Mouse (Mus musculus): Measurements from ENCODE around the gene Kirrel3.

Kirrel3 gene

DNA sequence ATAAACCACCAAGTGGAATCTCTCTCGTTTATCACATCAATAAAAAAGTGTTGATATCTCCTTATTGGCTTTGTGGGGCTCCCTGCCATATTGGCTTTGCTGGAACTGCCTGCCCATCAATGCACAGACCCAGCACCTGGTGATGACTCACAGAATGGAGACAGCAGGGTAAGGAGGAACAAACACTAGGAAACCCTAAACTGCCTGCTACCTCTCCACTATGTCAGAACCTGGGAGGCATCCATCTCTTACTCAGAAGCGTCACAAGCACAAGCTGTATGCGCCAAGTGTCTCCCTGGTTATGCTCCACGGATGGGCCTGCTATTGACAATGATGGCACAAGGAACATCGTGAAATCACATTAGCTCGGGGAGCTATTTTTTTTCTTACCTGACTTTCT, 33.2 kb downstream of the Kirrel3 start:
- DNase-seq, result no peak

DNA sequence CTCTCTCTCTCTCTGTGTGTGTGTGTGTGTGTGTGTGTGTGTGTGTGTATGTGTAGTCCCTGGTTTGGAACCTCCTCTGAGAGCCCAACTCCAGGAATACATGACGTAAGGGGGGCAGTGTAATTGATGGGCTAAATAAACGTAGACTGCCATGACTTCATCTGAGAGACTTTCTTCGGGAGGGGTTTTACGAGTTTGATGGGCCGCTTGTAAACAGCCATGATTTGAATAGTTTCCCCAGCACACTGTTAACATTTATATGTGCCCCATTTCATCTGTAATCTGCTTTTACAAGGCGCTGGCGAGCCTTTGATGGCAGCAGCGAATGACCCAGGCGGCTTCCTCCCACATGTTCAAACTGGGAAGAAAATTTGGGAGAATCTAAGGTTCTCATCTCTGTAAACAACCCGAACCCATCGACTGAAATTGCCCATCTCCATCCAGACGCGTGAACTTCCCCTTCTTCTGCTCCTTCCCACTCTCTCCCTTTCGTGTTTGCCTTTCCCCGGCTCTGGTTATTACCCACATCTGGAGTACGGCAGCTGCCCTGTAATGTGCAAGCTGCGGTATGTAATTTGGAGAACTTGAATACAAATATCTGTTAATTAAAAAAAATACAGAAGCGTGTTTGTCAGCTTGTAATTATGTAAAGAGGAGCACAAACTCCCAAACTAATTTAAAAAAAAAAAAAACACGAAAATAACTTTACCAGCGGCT, 34.7 kb downstream of the Kirrel3 start:
- no peak for DNase-seq

DNA sequence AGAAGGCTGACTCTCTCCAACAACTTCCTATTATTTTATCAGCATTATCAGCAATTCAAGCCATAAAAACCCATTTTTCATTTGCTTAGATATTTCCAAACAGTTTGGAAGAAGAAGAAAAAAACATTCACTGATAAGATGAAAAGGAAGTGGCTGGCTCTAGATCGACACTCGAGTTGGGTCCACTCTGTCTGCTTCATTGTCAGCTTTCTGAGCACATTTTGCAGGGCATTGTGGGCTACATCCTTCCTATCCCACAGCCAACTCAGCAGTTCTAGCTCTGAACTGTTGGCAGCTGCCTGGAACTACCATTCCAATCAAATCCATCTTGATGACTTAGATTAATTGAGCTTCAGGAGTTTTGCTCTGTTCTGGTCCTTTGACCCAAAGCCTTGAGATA, 40.0 kb downstream of the Kirrel3 start:
- no peak for DNase-seq

DNA sequence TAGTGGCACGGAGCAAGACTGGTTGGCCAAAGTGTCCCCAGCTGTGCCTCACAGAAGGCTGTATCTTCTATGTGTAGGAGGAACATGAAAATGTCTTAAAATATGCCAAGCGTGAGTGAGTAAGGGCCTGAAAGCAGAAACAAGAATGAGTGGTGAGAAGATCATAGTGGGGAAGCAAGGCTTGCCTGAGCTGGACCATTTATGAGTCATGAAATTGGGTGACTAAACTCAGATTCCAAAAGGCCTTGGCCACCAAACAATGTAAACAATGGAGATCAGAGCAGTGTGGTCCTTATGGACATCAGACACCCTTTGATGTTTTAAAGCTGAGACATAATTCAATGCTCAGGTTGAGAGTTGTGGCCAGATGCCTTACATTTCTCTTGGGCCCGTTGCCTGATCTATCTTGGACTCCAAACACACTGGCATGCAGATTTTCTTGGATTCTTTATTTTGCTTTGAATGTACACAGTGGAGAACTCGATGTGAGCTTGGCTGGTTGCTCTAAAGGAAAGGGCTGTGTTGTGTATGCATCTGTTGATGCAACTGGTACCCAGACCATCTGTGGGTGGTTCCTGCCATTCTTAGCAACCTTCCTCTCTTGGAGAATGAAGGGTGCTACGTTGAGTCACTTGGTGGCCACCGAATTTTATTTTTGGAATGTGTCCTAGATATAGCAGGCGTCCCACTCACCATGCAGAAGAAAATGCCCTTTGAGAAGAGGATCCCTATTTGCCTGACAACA, 53.1 kb downstream of the Kirrel3 start:
- DNase-seq, result no peak

DNA sequence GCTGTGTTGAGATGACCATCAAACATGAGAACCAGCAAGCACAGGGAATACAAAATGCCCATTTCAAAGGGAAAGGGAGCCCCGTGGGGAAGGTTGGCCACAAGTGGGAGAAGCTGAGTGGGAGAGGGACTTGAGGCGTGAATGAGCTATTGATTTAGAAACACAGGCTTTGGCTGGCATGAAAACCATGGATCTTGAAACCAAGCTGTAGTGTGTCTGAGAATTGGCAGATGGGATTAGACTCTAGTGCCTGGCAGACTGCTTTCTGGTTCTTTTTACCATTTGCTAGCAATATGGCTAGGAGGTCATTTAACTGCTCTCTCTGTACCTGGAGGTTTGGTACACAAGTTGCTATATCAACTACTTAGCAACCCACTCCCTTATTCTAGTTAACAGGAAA, 56.2 kb downstream of the Kirrel3 start:
- DNase-seq, result no peak

DNA sequence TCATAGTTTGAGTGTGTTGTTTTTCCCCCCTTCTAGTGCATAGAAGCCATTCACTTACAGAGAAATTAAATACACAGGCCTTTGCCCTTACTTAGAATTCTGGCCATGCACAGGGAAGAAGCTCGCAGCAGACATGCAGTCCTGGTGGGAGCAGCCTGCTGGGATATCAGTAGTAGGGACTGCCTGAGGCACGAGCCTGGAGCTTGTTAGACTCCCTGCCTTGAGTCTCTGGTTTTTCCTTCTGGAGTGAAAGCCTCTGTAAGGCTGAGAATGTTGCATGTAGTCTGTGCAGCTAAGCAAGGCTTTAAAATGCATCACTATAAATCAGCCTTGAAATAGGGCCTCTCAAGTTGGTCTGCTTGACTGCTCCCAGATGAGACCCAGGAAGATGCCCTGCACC, 70.0 kb downstream of the Kirrel3 start:
- no peak for DNase-seq

DNA sequence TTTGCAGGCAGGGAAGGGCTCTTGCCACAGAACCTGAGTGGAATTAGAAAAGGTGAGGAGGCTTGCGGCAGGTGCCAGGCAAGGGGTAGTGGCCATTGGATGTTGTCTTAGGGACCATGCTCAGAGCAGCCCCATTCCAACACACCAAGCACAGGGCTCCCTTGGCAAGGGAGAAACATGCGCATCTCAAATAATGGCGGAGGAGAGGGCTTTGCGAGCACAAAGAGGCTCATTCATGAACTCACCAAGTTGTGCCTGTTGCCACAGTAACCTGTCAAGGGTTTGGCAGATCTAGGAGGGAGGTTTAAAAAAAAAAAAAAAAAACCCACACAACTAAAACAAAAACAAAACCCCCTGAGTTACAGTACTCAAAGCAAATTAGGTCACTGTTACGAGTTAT, 72.2 kb downstream of the Kirrel3 start:
- DNase-seq, result no peak

DNA sequence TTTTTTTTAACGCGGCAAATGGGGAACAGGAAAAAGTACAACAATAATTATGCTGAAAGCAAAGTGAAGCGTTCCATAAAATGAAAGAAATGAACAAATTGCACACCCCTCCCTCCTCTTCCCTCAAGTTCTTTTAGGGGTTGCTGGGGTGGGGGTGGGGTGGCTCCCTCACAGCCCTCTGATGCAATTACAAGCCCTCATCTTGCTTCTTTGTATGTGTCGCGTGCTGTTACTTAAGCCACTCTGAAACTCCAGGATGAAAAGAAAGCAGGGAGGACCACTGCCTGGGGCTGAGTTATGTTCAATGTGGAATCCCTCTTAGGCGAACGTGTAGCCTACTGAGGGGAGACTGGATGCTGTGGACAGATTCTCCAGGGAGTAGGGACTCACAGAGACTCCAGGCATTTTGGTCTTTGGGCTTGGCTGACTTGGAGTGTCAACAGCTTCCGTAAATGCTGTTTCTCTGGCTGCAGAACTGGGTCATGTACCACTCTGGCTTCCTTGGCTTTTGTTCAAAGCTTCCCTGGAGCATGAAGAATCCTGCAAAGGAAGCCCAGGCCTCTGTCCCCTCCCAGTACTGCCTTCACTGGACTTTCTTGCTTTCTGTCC, 72.7 kb downstream of the Kirrel3 start:
- DNase-seq, result no peak

DNA sequence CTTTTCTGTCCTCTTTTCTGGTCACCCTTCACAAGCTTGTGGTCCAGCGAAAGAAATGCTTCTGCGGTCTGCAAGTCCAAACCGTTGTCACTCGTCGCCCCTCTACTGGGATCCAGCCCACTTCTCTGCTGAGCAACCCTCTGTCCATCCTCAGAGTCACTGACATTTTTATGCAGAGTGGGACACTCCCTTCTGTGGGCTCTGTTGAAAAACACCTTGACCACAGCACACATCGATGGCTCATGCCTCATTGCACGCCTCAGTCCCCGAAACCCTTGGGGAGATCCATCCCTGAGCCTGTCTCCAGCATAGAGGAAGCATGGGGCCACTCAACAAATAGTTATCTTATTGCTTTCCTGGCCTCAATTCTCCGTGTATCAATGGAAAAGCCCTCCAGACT, 73.4 kb downstream of the Kirrel3 start:
- no peak for DNase-seq

DNA sequence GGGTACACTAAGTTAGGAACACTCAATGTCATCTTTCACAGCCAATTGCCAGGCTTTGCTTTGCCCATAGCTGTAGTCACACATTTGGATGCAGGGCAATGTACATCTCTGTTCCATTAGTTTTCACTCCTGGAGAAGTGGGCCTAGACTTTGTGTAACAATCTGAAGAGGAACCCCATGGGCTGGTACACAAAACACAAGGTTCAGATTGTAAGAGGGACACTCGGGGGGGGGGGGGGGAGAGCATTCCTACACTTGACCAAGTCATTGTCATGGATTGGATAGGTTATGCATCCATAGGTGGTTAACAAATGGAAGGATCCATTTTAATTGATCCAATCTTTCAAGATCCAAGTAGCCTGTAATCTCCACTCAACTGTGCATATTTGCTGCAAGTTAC, 75.6 kb downstream of the Kirrel3 start:
- DNase-seq, result no peak

DNA sequence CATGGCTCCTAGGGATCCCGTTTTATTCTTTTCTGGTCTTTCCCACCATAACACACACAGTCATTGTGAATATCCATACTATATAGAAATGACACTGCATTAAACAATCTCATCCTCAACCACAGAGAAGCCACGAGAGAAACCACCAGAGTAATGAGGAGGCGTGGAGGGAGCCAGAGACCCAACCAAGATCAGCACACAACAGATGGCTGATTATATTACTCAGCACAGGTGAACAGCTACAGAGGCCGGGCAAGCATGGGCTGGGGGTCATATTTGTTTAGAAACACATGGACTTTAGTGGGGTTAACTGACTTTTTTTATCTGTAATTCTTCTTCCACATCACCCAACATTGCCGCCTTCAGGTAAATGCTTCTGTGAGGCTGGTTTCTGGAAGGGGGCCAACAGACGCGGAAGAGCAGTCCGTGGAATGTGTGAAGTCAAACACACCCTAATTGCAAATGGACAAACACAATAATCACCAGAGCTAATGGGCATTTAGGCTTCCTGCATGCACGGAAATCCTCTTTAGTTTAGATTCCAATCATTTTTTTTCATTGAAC, 76.8 kb downstream of the Kirrel3 start:
- no peak for DNase-seq

DNA sequence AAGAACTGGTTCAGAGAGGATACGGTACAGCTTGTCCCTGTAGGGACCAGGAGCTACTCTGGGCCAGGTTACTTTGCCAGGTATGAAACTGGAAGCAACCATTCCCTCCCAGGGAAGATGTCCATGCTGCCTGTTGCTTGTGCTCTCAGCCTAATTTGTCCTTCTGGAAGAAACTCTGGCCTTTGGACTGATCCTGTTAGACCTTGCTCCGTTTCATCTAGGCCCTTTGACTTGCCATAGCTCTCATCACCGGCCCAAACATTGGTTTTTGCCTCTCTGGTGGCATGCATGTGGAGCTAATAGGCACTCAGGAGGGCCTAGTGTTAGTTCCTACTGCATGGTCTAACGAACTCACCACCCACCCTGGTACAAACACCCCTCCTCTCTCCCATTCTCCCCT, 88.2 kb downstream of the Kirrel3 start:
- no peak for DNase-seq

DNA sequence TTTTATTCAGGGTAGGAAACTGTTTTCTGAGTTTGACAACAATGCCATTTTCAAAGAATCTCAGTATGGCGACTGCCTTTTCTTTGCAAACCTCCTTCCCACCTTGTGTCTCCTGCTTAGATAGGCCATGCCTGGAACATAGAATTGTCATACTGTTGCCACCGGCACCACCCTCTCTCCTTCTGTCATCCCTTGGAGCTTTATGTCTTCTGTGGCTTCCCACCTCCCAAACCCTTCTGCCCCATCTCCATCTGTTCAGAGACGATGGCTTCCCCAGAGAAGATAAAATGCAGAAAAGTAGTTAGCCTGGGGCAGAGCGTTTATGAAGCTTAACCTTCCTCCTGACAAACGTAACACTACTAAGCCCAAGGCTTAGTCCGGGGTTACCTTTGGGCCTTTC, 88.9 kb downstream of the Kirrel3 start:
- no peak for DNase-seq

DNA sequence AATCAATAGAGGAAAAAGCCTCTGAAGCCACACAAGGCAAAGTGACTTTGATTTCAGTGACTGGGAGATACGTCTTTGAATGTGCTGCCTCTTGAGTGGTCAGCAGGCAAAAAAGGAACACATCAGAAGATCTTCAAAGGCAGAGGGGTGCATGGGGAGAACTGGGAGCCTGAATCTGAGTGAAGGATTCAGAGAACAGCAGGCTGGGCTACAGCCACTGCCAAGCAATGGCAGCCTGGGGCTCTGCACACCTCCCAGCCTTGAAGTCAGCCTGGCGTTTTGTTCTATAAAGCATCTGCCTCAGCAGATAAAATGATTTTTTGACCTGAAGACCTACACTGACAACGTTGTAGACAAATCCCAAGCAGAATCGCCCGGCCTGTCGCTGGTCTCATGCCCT, 93.5 kb downstream of the Kirrel3 start:
- DNase-seq, result no peak

DNA sequence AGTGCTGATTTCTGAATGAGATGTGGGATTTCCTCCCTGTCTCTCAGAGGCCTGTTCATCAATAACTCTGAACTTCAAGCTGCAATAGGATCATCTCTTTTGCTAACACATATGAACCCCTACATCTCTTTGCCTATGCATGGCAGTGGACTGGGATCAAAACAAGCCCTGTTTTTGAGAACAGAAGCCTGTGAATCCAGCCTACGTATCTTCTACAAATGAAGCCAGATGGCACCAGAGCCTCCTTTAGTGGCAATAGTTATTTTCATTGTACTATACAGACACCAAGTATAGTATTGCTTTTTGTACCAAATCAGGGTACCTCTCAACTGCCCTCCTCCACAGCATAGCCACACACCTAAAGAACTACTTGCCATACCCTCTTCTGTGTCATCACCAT, 94.4 kb downstream of the Kirrel3 start:
- DNase-seq, result no peak

DNA sequence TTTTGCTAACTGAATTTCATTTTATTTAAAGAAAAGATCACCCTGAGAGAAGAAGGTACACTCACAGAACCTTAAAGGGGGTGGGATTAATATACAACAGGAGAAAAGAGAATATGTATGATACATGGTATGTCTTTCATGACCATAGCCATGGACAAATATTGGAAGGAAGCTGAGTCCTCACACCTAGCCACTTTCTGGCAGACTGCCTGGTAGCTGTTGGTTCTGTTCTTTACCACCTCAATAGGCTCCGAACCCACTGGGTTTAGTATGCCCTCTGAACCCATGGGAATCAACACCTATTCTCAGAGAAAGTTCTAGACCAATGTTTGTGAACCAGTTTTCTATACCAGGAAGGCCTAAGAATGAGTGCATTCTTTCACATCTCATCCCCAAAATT, 96.8 kb downstream of the Kirrel3 start:
- DNase-seq, result no peak

DNA sequence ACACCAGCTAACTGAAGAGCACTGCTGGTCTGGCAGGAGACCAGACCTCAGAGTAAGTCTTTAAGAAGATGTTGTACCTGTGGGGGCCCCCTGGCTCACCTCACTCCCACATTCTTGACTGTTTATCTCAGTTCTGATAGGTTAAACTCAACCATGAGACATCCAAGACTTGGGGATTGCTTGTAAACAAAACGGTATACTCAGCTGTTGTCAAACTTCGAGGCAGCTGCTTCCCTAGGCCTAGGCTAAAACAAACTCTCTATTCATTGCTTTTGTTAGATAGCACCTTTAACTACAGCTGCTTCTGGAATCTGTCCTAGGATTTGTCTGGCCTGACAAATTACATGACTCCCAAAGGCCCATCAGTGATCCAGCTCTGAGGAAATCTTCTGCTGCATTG, 99.8 kb downstream of the Kirrel3 start:
- DNase-seq, result no peak

DNA sequence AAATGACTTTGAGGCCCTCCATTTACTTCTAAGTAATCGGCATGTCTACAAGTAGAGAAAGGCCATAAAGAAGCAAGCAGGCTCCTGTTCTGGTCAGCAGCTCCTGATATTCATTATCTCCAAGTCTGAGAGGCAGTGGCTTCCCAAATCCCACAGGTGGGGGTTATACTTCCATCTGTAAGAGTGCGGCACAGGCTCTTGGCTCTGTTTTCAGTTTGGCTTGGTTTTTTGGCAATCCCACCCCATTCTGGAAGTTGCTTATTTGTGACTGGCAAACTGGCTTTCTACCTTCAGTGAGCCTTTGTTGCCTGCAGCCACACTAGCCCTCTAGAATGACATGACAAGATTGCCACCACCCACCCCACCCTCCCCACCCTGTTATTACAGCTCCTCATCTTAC, 100.4 kb downstream of the Kirrel3 start:
- DNase-seq, result no peak

DNA sequence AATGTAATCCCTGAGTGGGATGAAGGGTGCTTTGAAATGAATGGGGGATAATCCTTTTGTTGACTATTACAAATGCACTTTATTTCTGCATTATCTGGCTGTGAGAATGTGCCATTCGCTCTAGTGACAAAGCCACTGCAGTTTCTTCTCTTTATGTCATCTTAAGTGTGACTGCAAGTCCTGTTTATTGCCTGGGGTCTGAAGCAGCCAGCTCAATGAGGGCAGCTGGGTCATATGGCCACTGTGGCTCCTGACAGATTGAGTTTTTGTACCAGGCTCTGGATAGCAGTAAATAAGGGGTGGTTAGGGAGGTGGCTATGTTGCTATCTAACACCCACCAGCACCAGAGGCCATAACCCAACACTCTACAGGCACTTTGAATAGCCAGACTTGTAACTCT, 104.1 kb downstream of the Kirrel3 start:
- no peak for DNase-seq

DNA sequence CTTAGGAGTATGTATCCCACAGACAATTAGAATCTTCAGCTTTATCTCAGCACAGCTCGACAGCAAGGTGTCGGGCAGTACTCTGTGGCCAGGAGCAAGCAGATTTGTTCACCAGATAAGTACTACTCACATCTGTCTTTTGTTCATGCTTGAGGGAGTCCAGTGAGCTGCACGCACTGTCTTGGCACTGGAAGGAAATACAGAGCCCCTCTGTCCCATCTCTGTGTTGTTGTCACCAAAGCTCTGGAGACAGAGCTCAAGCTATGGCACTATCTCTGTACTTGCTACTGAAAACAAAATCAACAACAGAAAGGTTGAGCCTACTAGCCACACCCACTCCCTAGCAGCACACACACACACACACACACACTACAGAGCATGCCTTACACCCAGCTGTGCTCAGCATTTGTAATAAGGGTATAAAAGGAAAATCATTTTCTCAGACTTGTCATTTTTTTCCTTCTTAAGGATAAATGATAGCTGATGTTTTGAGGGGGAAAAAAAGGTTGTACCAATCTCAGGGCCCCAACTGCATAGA, 106.4 kb downstream of the Kirrel3 start:
- no peak for DNase-seq

DNA sequence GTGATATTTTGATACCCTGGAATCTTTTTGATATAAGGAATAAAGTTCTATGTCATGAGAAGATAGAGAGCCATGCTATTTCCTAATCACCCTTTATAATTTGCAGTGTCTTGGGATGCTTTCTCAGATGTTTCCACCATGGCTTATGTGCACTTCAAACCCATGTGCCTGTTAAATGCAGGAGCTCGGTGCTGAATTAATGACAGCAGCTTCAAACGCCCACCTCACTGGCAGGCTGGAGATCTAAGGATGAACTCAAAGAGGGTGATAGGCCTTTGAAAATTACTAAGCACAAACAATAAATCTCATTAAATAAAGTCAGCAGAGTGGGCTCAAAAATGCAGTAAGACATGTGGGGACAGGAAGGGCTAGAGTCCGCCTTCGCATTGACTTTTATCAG, 108.2 kb downstream of the Kirrel3 start:
- DNase-seq, result no peak

DNA sequence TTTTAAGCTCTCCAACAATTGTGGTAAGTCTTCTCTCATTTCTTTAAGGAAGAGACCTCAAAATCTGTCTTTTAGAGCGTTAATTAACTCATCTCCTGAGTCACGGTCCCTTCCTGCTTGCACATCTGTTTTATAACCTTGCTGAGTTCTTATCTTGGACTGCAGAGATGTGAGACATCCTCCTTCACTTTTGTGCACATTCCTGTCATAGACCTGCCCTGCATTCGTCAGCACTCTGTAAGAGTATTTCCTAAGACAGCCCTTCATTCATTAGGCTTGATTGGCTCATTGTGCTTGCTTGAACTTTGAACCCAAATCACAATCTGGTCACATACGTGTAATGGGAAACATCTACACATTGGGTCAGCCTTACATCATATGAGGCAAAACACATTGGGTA, 114.6 kb downstream of the Kirrel3 start:
- no peak for DNase-seq

DNA sequence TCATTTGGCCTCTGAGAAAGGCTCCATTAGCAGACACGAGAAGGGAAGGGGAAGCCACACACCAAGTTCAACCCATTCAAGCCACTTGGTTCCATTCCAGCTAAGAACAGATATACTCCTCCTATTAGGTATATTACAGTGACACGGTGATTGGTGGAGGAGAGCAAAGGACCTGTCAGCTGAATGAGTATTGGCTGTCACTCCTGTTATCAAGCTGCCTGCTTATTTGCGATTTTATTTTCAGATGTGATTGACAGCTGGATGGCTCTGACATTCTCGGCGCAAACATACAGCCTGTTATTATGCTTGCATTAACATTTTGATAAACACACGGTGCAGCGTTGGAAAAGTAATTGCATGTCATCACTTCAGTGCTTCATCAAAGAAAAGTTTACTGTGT, 118.1 kb downstream of the Kirrel3 start:
- no peak for DNase-seq

DNA sequence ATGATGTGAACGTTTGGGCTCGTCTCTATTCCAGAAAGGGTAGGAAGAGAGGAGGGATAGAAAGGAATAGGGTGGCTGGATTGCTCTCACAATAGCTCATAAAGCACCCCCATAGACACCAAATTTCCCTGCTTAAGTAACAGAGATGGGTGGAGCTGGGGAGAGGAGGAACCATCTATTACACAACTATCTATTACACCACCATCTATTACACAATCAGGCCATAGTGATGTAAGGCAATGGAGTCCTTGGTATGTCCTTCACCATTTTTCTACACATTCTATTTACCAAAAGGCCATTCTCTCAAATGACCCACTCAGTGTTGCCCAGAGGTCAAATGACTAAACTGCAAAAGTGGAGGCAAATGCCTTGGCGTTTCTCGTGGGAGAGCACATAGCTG, 119.2 kb downstream of the Kirrel3 start:
- no peak for DNase-seq
